Mouse (Mus musculus) testis, adult 2 months (tissue): Measurements from ENCODE around the gene Cmas. TPM values are rescaled to one million over a fixed set of nuclear protein-coding genes. Genes with fewer than 3 reads are reported as not detected.

Experiments used
- H3K27ac ChIP-seq: fragments of 200-500 bp; 2 replicates; pipeline ENCODE4 v1.5.1; 2012; ENCODE audit warnings: low read depth, low read length; ENCODE audit not compliant: control insufficient read depth, insufficient read depth
- H3K27me3 ChIP-seq: fragments of 200-500 bp; 2 replicates; pipeline ENCODE4 v1.6.1; 2012; ENCODE audit warnings: mild to moderate bottlenecking, low read length, moderate library complexity; ENCODE audit not compliant: control insufficient read depth, insufficient read depth
- H3K36me3 ChIP-seq: fragments of 200-500 bp; 2 replicates; pipeline ENCODE4 v1.6.1; 2012; ENCODE audit warnings: mild to moderate bottlenecking, low read length; ENCODE audit not compliant: control insufficient read depth, insufficient read depth
- H3K4me1 ChIP-seq: fragments of 200-500 bp; 2 replicates; pipeline ENCODE4 v1.6.1; 2012; ENCODE audit warnings: low read length; ENCODE audit not compliant: control insufficient read depth, insufficient read depth
- H3K4me3 ChIP-seq: fragments of 200-500 bp; 2 replicates; pipeline ENCODE4 v1.5.1; 2012; ENCODE audit warnings: low read depth, mild to moderate bottlenecking, low read length, moderate library complexity, mixed read lengths; ENCODE audit not compliant: control insufficient read depth
- CTCF ChIP-seq: fragments of 200-500 bp; IDR thresholded peaks from 2 replicates; pipeline ENCODE4 v1.5.1; 2012; ENCODE audit warnings: low read depth, mild to moderate bottlenecking, inconsistent platforms, low read length, moderate library complexity; ENCODE audit not compliant: control insufficient read depth, insufficient read depth, insufficient replicate concordance
- POLR2A ChIP-seq: fragments of 200-500 bp; IDR thresholded peaks from 2 replicates; pipeline ENCODE4 v1.6.1; 2012; ENCODE audit warnings: low read depth, mild to moderate bottlenecking, inconsistent platforms, low read length, moderate library complexity; ENCODE audit not compliant: control insufficient read depth
- polyA plus RNA-seq: library from polyadenylated mRNA; depleted of rRNA; stranded (reverse); fragments of >200 nt; gene quantifications from 2 replicates; pipeline ENCODE4 v1.2.3, GENCODE M21; 2012

Gene Cmas
- polyA plus RNA-seq, 1 experiment, result 14.8 TPM

- Histone ChIP-seq H3K4me1 (no peaks in the 10 kb centered on the region), H3K4me3 (no peak overlapping the region), H3K36me3 (no peaks in the 10 kb centered on the region), H3K27ac (no peak overlapping the region), H3K27me3 (no peaks in the 10 kb centered on the region)
- no peak for TF ChIP-seq POLR2A
- TF ChIP-seq CTCF, result 0 out of 2 replicates have a peak, but pooled peaks have one; percentile 1
Measured at GRCm38 (mm10) chr6:142795087-142795486, 38.6 kb downstream of the Cmas start.

DNA sequence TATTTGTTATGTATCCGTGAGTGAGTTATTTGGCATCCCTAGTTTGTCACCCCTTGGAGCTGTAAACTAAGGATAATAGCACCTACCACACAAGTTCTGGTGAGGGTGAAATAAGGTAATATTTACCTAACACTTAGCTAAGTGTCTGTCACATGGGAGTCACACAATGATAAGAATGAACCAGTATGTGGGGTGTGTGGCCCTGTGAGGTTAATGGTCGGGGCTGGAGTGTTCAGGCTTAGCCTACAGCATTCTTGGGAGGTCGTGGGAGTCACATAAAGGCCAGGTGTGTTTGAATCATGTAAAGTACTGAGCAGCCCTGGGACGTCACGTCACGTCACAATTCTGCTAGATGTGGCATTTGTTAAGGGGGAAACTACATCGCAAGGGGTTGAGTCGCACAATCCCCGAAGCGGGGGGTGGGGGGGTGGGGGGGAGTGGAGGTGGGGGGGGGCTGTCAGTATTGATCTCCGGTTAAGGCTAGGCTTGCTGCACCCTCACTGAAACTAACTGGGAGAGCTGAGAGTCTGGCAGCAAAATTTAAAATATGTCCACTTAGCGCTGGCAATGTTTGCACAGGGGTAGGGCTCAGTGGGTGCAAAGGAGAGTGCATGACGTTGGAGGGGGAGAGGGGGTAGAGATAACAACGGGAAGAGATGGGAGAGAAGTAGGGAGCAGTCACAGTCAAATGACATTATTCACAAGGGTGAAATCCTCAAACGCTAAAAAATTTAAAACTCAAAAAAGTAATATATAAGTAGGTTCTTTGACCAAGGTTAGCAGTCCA is 39.4 kb downstream of the Cmas start:
- H3K4me3 ChIP-seq, result no peak overlapping the region
- H3K36me3 ChIP-seq, result no peaks in the 10 kb centered on the region
- TF ChIP-seq POLR2A, result no peak
- no peak for TF ChIP-seq CTCF
- H3K4me1 ChIP-seq, result no peaks in the 10 kb centered on the region
- no peak overlapping the region for H3K27ac ChIP-seq
- no peaks in the 10 kb centered on the region for H3K27me3 ChIP-seq

- no peak for TF ChIP-seq POLR2A
- no peak for TF ChIP-seq CTCF
- no peaks in the 10 kb centered on the region for H3K4me1 ChIP-seq
- no peak overlapping the region for H3K27ac ChIP-seq
- no peaks in the 10 kb centered on the region for H3K27me3 ChIP-seq
- H3K4me3 ChIP-seq, result no peak overlapping the region
- no peaks in the 10 kb centered on the region for H3K36me3 ChIP-seq
Measured at GRCm38 (mm10) chr6:142797996-142798395, 41.5 kb downstream of the Cmas start.

GRCm38 (mm10) chr6:142798837-142799236 is 42.4 kb downstream of the Cmas start:
- Histone ChIP-seq H3K4me1 (no peaks in the 10 kb centered on the region), H3K36me3 (no peaks in the 10 kb centered on the region), H3K27me3 (no peaks in the 10 kb centered on the region), H3K4me3 (no peak overlapping the region), H3K27ac (no peak overlapping the region)
- TF ChIP-seq CTCF (no peak), POLR2A (no peak)

- no peak for TF ChIP-seq CTCF
- TF ChIP-seq POLR2A, result no peak
- no peak overlapping the region for H3K4me3 ChIP-seq
- H3K36me3 ChIP-seq, result no peaks in the 10 kb centered on the region
- no peaks in the 10 kb centered on the region for H3K27me3 ChIP-seq
- no peak overlapping the region for H3K27ac ChIP-seq
- no peaks in the 10 kb centered on the region for H3K4me1 ChIP-seq
Measured at GRCm38 (mm10) chr6:142799704-142800374, 43.4 kb downstream of the Cmas start.

GRCm38 (mm10) chr6:142801687-142802086 is 45.2 kb downstream of the Cmas start:
- no peaks in the 10 kb centered on the region for H3K4me1 ChIP-seq
- H3K36me3 ChIP-seq, result no peaks in the 10 kb centered on the region
- H3K27me3 ChIP-seq, result no peaks in the 10 kb centered on the region
- no peak for TF ChIP-seq CTCF
- TF ChIP-seq POLR2A, result no peak
- no peak overlapping the region for H3K27ac ChIP-seq
- H3K4me3 ChIP-seq, result no peak overlapping the region

DNA sequence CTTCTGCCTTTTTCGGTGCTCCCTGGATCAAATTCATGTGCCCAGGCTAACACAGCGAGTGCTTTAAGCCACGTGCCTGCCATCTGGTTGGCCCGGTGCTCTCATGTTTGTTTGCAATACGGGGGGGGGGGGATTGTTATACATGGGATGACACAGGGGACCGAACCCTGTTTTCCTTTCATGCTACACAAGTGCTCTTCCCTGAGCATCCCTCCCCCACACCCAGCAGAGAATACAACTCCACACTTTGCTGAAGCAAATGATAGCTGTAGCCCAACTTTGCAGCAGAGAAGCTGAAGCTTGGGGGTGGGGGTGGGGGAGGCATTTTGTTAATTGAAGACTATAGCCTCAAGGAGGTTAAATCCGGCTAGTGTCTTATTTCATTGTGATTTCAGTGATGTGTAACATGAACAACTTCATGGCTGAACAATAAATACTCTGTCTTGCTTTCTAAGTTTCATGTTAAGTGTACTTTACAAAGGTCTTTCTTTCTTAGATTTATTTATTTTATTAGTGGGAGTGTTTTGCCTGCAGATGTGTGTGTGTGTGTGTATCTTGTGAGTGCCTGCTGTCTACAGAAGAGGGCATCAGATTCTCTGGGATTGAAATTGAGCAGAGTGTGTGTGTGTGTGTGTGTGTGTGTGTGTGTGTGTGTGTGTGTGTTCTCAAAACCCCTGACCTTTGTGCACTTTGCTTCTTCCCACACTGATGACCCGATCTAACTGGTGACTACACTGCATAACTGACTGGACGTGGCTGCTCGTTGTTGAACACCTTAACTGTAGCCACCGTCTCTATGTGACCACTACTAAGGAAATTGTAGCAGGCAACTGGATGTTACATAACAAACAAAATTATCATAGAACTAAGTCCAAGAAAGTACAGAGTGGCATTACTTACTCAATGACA is 46.4 kb downstream of the Cmas start:
- Histone ChIP-seq H3K36me3 (no peaks in the 10 kb centered on the region), H3K27ac (no peak overlapping the region), H3K4me3 (no peak overlapping the region), H3K4me1 (no peaks in the 10 kb centered on the region), H3K27me3 (no peaks in the 10 kb centered on the region)
- TF ChIP-seq POLR2A (no peak), CTCF (no peak)
